Mouse (Mus musculus) midbrain, embryonic 16.5 days (tissue): ENCODE data around the gene Rad23a. TPM values are rescaled to one million over a fixed set of nuclear protein-coding genes. Genes with fewer than 3 reads are reported as not detected.

Source experiments
- ATAC-seq: fragments of 200-750 bp; cut with Nextera tagmentation; 2 replicates; pipeline ENCODE4 v1.8.0; 2017; ENCODE audit warnings: moderate TSS enrichment
- H3K27ac ChIP-seq: fragments of 300-500 bp; sonication (generic); 2 replicates; pipeline ENCODE4 v1.5.1; 2014; ENCODE audit warnings: mild to moderate bottlenecking, low read length, mixed read lengths
- H3K27me3 ChIP-seq: fragments of 300-500 bp; sonication (generic); 2 replicates; pipeline ENCODE4 v1.6.1; 2014; ENCODE audit warnings: low read depth, low read length, mixed read lengths; ENCODE audit not compliant: control insufficient read depth, insufficient read depth
- H3K36me3 ChIP-seq: fragments of 300-500 bp; sonication (generic); 2 replicates; pipeline ENCODE4 v1.6.1; 2014; ENCODE audit warnings: mild to moderate bottlenecking, low read length, moderate library complexity, mixed read lengths; ENCODE audit not compliant: control insufficient read depth, insufficient read depth
- H3K4me1 ChIP-seq: fragments of 300-500 bp; sonication (generic); 2 replicates; pipeline ENCODE4 v1.6.1; 2014; ENCODE audit warnings: mild to moderate bottlenecking, low read length, mixed read lengths; ENCODE audit not compliant: control insufficient read depth, insufficient read depth
- H3K4me2 ChIP-seq: fragments of 300-500 bp; sonication (generic); 2 replicates; pipeline ENCODE4 v1.6.1; 2014; ENCODE audit warnings: mild to moderate bottlenecking, low read length, mixed read lengths
- H3K4me3 ChIP-seq: fragments of 300-500 bp; sonication (generic); 2 replicates; pipeline ENCODE4 v1.5.1; 2014; ENCODE audit warnings: low read depth, mild to moderate bottlenecking, low read length, moderate library complexity, mixed read lengths
- H3K9ac ChIP-seq: fragments of 300-500 bp; sonication (generic); 2 replicates; pipeline ENCODE4 v1.6.1; 2014; ENCODE audit warnings: low read depth, low read length, mixed read lengths
- H3K9me3 ChIP-seq: fragments of 300-500 bp; sonication (generic); replicated peaks from 2 replicates; pipeline ENCODE4 v1.6.1; 2014; ENCODE audit warnings: mild to moderate bottlenecking, low read length, mixed read lengths; ENCODE audit not compliant: control insufficient read depth, poor library complexity, severe bottlenecking
- WGBS: fragments of 180-500 bp; shearing (Covaris S2); extraction: QIAGEN DNeasy Blood & Tissue Kit; methylation state at CpG from one replicate; pipeline ENCODE4 v1.1.7; 2014; 5-methylcytosine and 5-hydroxymethylcytosine counted together
- polyA plus RNA-seq: library from polyadenylated mRNA; unstranded; fragments of >200 nt; fragmentation: Nextera tagmentation; extraction: Ambion mirVana; gene quantifications from 2 replicates; pipeline ENCODE4 v1.2.1, GENCODE M21; 2015

The Rad23a gene
- polyA plus RNA-seq, 1 experiment from 2014 or later = 85.6 TPM

GRCm38 (mm10) chr8:84810896-84811295 lies 29.6 kb downstream of the Rad23a start:
- peak overlapping the region; percentile 10; the same call in 1 of the 2 replicates for H3K9ac ChIP-seq
- peak overlapping the region; percentile 48; the same call in 1 of the 2 replicates for H3K27ac ChIP-seq
- H3K4me3 ChIP-seq = peak overlapping the region; percentile 27
- no peaks in the 10 kb centered on the region for H3K9me3 ChIP-seq
- peaks cover 15% of the 10 kb centered on the region for H3K4me1 ChIP-seq
- no peaks in the 10 kb centered on the region for H3K36me3 ChIP-seq
- WGBS = under 1% methylated on average over 30 of the region's 32 CpGs
- peaks cover 11% of the 10 kb centered on the region for H3K27me3 ChIP-seq
- ATAC-seq = peak; percentile 80
- peak overlapping the region; percentile 56 for H3K4me2 ChIP-seq

- peaks cover 9% of the 10 kb centered on the region for H3K4me1 ChIP-seq
- no peak for ATAC-seq
- no peak overlapping the region for H3K9ac ChIP-seq
- WGBS = 69% methylated on average over 5 of the region's 5 CpGs
- H3K36me3 ChIP-seq = no peaks in the 10 kb centered on the region
- no peak overlapping the region for H3K4me2 ChIP-seq
- no peaks in the 10 kb centered on the region for H3K9me3 ChIP-seq
- H3K4me3 ChIP-seq = no peak overlapping the region
- H3K27ac ChIP-seq = no peak overlapping the region
- H3K27me3 ChIP-seq = peaks cover 18% of the 10 kb centered on the region
These were observed 30.6 kb downstream of the Rad23a start for GRCm38 (mm10) chr8:84809941-84810280.

- peaks cover 7% of the 10 kb centered on the region for H3K4me1 ChIP-seq
- no peak overlapping the region for H3K4me2 ChIP-seq
- no peak overlapping the region for H3K4me3 ChIP-seq
- ATAC-seq = no peak
- no peaks in the 10 kb centered on the region for H3K36me3 ChIP-seq
- H3K9me3 ChIP-seq = no peaks in the 10 kb centered on the region
- H3K27ac ChIP-seq = no peak overlapping the region
- WGBS = 51% methylated on average over 12 of the region's 12 CpGs
- no peak overlapping the region for H3K9ac ChIP-seq
- peaks cover 18% of the 10 kb centered on the region for H3K27me3 ChIP-seq
These were observed 31.1 kb downstream of the Rad23a start for GRCm38 (mm10) chr8:84809109-84809940.

GRCm38 (mm10) chr8:84806031-84806430 lies 34.4 kb downstream of the Rad23a start:
- WGBS = 93% methylated on average over 5 of the region's 5 CpGs
- no peak overlapping the region for H3K9ac ChIP-seq
- H3K27me3 ChIP-seq = peaks cover 30% of the 10 kb centered on the region
- no peak overlapping the region for H3K4me2 ChIP-seq
- no peaks in the 10 kb centered on the region; the same call in 1 of the 2 replicates for H3K4me1 ChIP-seq
- no peak overlapping the region for H3K4me3 ChIP-seq
- H3K9me3 ChIP-seq = no peaks in the 10 kb centered on the region
- no peak overlapping the region for H3K27ac ChIP-seq
- no peak for ATAC-seq
- H3K36me3 ChIP-seq = no peaks in the 10 kb centered on the region

GRCm38 (mm10) chr8:84799999-84800831 lies 40.2 kb downstream of the Rad23a start, which contains the start of gene Nfix:
Nfix (minus strand) TSS chr8:84800344.
- peaks cover 56% of the 10 kb centered on the region for H3K27me3 ChIP-seq
- no peaks in the 10 kb centered on the region for H3K36me3 ChIP-seq
- peak within 1 kb of the TSS; percentile 81 for H3K27ac ChIP-seq
- H3K4me2 ChIP-seq = peak within 1 kb of the TSS; percentile 97
- H3K9ac ChIP-seq = peak within 1 kb of the TSS; percentile 81
- 2% methylated on average over 64 of the region's 125 CpGs for WGBS
- peak within 1 kb of the TSS; percentile 72 for H3K4me3 ChIP-seq
- ATAC-seq = peak; percentile 20; the same call in 1 of the 2 replicates
- peaks cover 12% of the 10 kb centered on the region for H3K4me1 ChIP-seq
- no peaks in the 10 kb centered on the region for H3K9me3 ChIP-seq

DNA sequence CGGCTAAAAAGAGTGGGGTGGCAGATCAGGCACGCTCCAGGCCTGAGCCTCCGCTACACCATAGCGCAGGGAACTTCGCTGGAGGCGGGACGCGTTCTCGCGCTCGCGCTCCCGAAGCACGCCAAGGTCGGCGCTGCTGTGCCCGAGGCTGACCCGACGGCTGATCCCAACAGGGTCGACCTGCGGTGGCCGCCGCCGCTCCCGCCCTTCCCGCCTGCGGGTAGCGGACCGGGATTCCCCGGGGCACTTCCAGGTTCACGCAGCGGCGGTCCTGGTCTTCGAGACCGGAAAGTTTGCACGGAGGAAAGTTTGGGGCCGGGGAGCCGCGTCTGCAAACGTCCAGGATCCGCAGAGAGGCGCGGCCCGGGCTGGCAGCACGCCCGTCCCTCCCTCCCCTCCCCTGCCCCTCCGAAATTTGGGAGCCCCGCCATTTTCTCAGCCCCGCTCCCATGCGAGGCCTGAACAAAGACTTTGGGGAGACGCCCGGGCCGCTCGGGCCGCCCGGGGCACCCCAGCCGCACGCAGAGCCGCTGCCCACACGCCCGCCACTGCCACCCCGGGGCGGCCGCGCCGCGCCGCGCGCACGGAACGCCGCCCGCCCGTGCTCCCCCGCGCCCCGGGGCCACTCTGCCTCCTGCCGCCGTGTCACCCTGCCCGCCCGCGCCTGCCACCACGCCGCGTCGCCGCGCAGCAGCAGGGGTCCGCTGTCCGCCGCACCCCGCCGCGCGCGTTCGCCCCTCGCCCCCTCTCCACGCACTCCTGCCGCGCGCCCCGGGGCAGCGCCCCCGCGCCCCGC lies 41.1 kb downstream of the Rad23a start:
- H3K9me3 ChIP-seq = no peaks in the 10 kb centered on the region
- H3K4me2 ChIP-seq = peak overlapping the region; percentile 97
- peaks cover 12% of the 10 kb centered on the region for H3K4me1 ChIP-seq
- peak overlapping the region; percentile 72 for H3K4me3 ChIP-seq
- peak overlapping the region; percentile 81 for H3K27ac ChIP-seq
- H3K36me3 ChIP-seq = no peaks in the 10 kb centered on the region
- peak overlapping the region; percentile 81 for H3K9ac ChIP-seq
- H3K27me3 ChIP-seq = peaks cover 59% of the 10 kb centered on the region
- no peak for ATAC-seq
- WGBS = 1% methylated on average over 76 of the region's 108 CpGs

DNA sequence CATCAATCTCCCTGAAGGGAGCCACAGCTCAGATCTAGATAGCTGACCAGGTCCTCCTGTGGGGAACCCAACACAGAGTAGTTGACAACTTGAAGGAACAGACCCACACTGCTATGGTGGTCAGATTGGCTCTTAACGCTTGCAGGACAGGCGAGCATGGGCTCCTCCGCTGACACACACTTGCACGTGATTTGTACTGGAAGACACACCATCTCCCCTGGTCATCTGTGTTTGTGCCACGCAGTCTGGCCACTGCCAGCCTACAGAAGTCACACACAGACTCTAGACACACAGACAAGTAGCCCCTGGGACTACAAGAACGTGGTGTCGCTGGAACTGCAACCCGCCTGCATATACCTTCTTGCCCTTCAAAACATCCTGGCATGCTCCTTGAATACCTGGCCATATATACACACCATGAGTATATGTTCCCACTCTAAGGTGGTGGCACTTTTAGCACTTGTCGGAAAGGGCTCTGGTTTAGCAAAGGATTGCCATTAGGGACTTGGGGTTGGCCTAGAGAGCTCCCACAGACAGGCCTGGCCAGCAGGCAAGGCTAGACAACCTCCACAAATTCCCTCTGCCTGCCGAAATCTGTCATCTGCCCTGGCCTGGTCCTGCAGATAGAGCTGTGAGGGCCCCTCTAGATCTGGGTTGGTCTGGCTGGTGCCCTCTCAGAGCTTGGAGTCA lies 41.9 kb downstream of the Rad23a start:
- Histone ChIP-seq H3K27me3 (peaks cover 62% of the 10 kb centered on the region), H3K4me2 (peak overlapping the region; percentile 97), H3K4me3 (peak overlapping the region; percentile 72), H3K27ac (peak overlapping the region; percentile 81; the same call in 1 of the 2 replicates), H3K9me3 (no peaks in the 10 kb centered on the region), H3K36me3 (no peaks in the 10 kb centered on the region), H3K4me1 (peaks cover 12% of the 10 kb centered on the region), H3K9ac (peak overlapping the region; percentile 81)
- no peak for ATAC-seq
- 40% methylated on average over 10 of the region's 10 CpGs for WGBS

GRCm38 (mm10) chr8:84797971-84798370 lies 42.5 kb downstream of the Rad23a start:
- H3K4me3 ChIP-seq = peak overlapping the region; percentile 72; the same call in 1 of the 2 replicates
- 67% methylated on average over 6 of the region's 6 CpGs for WGBS
- H3K9me3 ChIP-seq = no peaks in the 10 kb centered on the region
- H3K36me3 ChIP-seq = no peaks in the 10 kb centered on the region
- H3K4me2 ChIP-seq = peak overlapping the region; percentile 97
- no peak for ATAC-seq
- peaks cover 59% of the 10 kb centered on the region for H3K27me3 ChIP-seq
- H3K27ac ChIP-seq = peak overlapping the region; percentile 81; the same call in 1 of the 2 replicates
- H3K4me1 ChIP-seq = peaks cover 14% of the 10 kb centered on the region
- 0 out of 2 replicates have a peak overlapping the region, but pooled peaks have one; percentile 20 for H3K9ac ChIP-seq
